Mouse (Mus musculus) liver, postnatal 0 days (tissue): ENCODE results near the gene Cdrt4.

Experiments used
- CTCF ChIP-seq: sonication (generic); IDR thresholded peaks from 2 replicates; pipeline ENCODE4 v1.5.1; 2016; ENCODE audit warnings: antibody characterized with exemption, low read depth
- EP300 ChIP-seq: IDR thresholded peaks from 2 replicates; pipeline ENCODE4 v1.6.1; 2016; ENCODE audit warnings: antibody characterized with exemption, low read depth, mild to moderate bottlenecking

DNA sequence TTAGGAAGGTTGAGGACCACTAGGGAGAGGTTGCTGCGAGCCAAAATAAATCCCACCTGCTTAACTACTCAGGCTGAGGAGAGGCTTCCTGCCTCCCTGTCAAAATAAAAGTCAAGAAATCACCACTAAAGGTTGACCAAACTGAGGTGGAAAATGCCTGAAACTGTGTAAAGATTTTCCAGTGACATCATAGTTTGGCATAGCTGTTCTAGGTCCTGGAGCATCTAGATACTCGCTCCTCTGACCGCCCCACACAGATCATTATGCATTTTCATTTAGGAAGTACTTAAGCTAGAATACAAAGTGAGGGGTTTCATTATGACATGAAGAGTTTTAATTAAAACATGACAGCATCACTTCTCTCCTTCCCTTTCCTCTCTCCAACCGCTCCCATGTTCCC is 12.3 kb downstream of the Cdrt4 start:
- TF ChIP-seq CTCF: no peak
- no peak for TF ChIP-seq EP300
